Mouse (Mus musculus): ENCODE measurements around the gene Slc39a2. TPM values are rescaled to one million over a fixed set of nuclear protein-coding genes. Genes with fewer than 3 reads are reported as not detected.
"Not testable (repeated sequence)": the region's sequence is repeated elsewhere in the genome, so short reads cannot be mapped to it uniquely, and the experiment has no call there.

The Slc39a2 gene
- 2.0 and 2.1 TPM in 2 replicates for polyA plus RNA-seq (2015; fragmentation: Nextera tagmentation; extraction: Ambion mirVana)

GRCm38 (mm10) chr14:51892191-51892939, at the start of gene Slc39a2:
Slc39a2 (plus strand) TSS chr14:51892889.
- WGBS, result 93% methylated on average over 9 of the region's 9 CpGs
- Histone ChIP-seq H3K4me1 (replicated peaks) (no peaks in the 10 kb centered on the region), H3K9me3 (no peaks in the 10 kb centered on the region), H3K4me2 (no peak within 1 kb of the TSS), H3K36me3 (peaks cover 50% of the 10 kb centered on the region), H3K4me3 (no peak within 1 kb of the TSS), H3K9ac (no peak within 1 kb of the TSS), H3K27me3 (no peaks in the 10 kb centered on the region), H3K27ac (replicated peaks) (no peak within 1 kb of the TSS)
- no peak for ATAC-seq (ENCODE audit: low FRiP score, low read depth)

- H3K4me3 ChIP-seq, result no peak overlapping the region
- no peaks in the 10 kb centered on the region for H3K36me3 ChIP-seq
- no peak for ATAC-seq (ENCODE audit: low FRiP score, low read depth)
- no peaks in the 10 kb centered on the region for H3K4me1 ChIP-seq (replicated peaks)
- H3K4me2 ChIP-seq, result no peak overlapping the region
- H3K27ac ChIP-seq (replicated peaks), result no peak overlapping the region
- H3K27me3 ChIP-seq, result no peaks in the 10 kb centered on the region
- H3K9me3 ChIP-seq, result no peaks in the 10 kb centered on the region
- no peak overlapping the region for H3K9ac ChIP-seq
Observed at GRCm38 (mm10) chr14:51843882-51844281, 48.8 kb upstream of the Slc39a2 start.

GRCm38 (mm10) chr14:51846566-51846965, 46.1 kb upstream of the Slc39a2 start:
- Histone ChIP-seq H3K27me3 (no peaks in the 10 kb centered on the region), H3K9me3 (no peaks in the 10 kb centered on the region), H3K36me3 (no peaks in the 10 kb centered on the region), H3K4me3 (no peak overlapping the region), H3K27ac (replicated peaks) (no peak overlapping the region), H3K4me1 (replicated peaks) (no peaks in the 10 kb centered on the region), H3K4me2 (no peak overlapping the region), H3K9ac (no peak overlapping the region)
- WGBS, result 69% methylated on average over 3 of the region's 3 CpGs
- no peak for ATAC-seq (ENCODE audit: low FRiP score, low read depth)

GRCm38 (mm10) chr14:51851006-51851405, 41.7 kb upstream of the Slc39a2 start:
- not testable (repeated sequence) for H3K9me3 ChIP-seq; H3K27ac ChIP-seq (replicated peaks); H3K9ac ChIP-seq; H3K4me1 ChIP-seq (replicated peaks); ATAC-seq (ENCODE audit: low FRiP score, low read depth); H3K36me3 ChIP-seq; H3K4me2 ChIP-seq; H3K4me3 ChIP-seq; H3K27me3 ChIP-seq
- 52% methylated on average over 3 of the region's 3 CpGs for WGBS

- Histone ChIP-seq H3K27me3 (no peaks in the 10 kb centered on the region), H3K4me2 (no peak within 1 kb of the TSS), H3K4me1 (replicated peaks) (no peaks in the 10 kb centered on the region), H3K4me3 (no peak within 1 kb of the TSS), H3K9ac (no peak within 1 kb of the TSS), H3K9me3 (no peaks in the 10 kb centered on the region), H3K36me3 (no peaks in the 10 kb centered on the region), H3K27ac (replicated peaks) (no peak within 1 kb of the TSS)
- ATAC-seq (ENCODE audit: low FRiP score, low read depth), result no peak
Observed at GRCm38 (mm10) chr14:51853399-51853798, 39.3 kb upstream of the Slc39a2 start, which contains the start of gene Ear6. Ear6 (plus strand) TSS chr14:51853699.

GRCm38 (mm10) chr14:51855280-51855679, 37.4 kb upstream of the Slc39a2 start:
- H3K27me3 ChIP-seq; H3K9ac ChIP-seq; H3K4me2 ChIP-seq; H3K4me3 ChIP-seq; H3K36me3 ChIP-seq; ATAC-seq (ENCODE audit: low FRiP score, low read depth); H3K27ac ChIP-seq (replicated peaks); H3K9me3 ChIP-seq; H3K4me1 ChIP-seq (replicated peaks): not testable (repeated sequence)
- 81% methylated on average over 7 of the region's 7 CpGs for WGBS

- H3K27ac ChIP-seq (replicated peaks); H3K9me3 ChIP-seq; H3K9ac ChIP-seq; H3K36me3 ChIP-seq; ATAC-seq (ENCODE audit: low FRiP score, low read depth); H3K4me1 ChIP-seq (replicated peaks); H3K4me3 ChIP-seq; H3K27me3 ChIP-seq; H3K4me2 ChIP-seq: not testable (repeated sequence)
- 15% methylated on average over 1 of the region's 1 CpGs for WGBS
Observed at GRCm38 (mm10) chr14:51863603-51864002, 29.1 kb upstream of the Slc39a2 start.

GRCm38 (mm10) chr14:51870756-51871155, 21.9 kb upstream of the Slc39a2 start:
- no peaks in the 10 kb centered on the region for H3K4me1 ChIP-seq (replicated peaks)
- no peak overlapping the region for H3K27ac ChIP-seq (replicated peaks)
- 85% methylated on average over 2 of the region's 2 CpGs for WGBS
- H3K4me2 ChIP-seq, result no peak overlapping the region
- no peaks in the 10 kb centered on the region for H3K36me3 ChIP-seq
- H3K9me3 ChIP-seq, result no peaks in the 10 kb centered on the region
- H3K27me3 ChIP-seq, result no peaks in the 10 kb centered on the region
- ATAC-seq (ENCODE audit: low FRiP score, low read depth), result no peak
- H3K4me3 ChIP-seq, result no peak overlapping the region
- H3K9ac ChIP-seq, result no peak overlapping the region

GRCm38 (mm10) chr14:51871741-51872140, 20.9 kb upstream of the Slc39a2 start:
- no peak overlapping the region for H3K9ac ChIP-seq
- no peaks in the 10 kb centered on the region for H3K27me3 ChIP-seq
- no peaks in the 10 kb centered on the region for H3K36me3 ChIP-seq
- H3K27ac ChIP-seq (replicated peaks), result no peak overlapping the region
- H3K4me1 ChIP-seq (replicated peaks), result no peaks in the 10 kb centered on the region
- ATAC-seq (ENCODE audit: low FRiP score, low read depth), result no peak
- H3K9me3 ChIP-seq, result no peaks in the 10 kb centered on the region
- 78% methylated on average over 9 of the region's 9 CpGs for WGBS
- no peak overlapping the region for H3K4me2 ChIP-seq
- H3K4me3 ChIP-seq, result no peak overlapping the region

GRCm38 (mm10) chr14:51877517-51877916, 15.2 kb upstream of the Slc39a2 start:
- H3K9me3 ChIP-seq, result no peaks in the 10 kb centered on the region
- no peaks in the 10 kb centered on the region for H3K27me3 ChIP-seq
- WGBS, result 87% methylated on average over 3 of the region's 3 CpGs
- H3K4me3 ChIP-seq, result no peak overlapping the region
- no peaks in the 10 kb centered on the region for H3K36me3 ChIP-seq
- no peak for ATAC-seq (ENCODE audit: low FRiP score, low read depth)
- H3K27ac ChIP-seq (replicated peaks), result no peak overlapping the region
- H3K4me1 ChIP-seq (replicated peaks), result no peaks in the 10 kb centered on the region
- H3K4me2 ChIP-seq, result no peak overlapping the region
- no peak overlapping the region for H3K9ac ChIP-seq

- Histone ChIP-seq H3K9ac (no peak overlapping the region), H3K27ac (replicated peaks) (peak overlapping the region; percentile 78), H3K4me2 (peak overlapping the region; percentile 61), H3K4me3 (peak overlapping the region; percentile 69), H3K9me3 (no peaks in the 10 kb centered on the region), H3K4me1 (replicated peaks) (peaks cover 18% of the 10 kb centered on the region), H3K27me3 (no peaks in the 10 kb centered on the region), H3K36me3 (peaks cover 19% of the 10 kb centered on the region)
- ATAC-seq (ENCODE audit: low FRiP score, low read depth), result peak; percentile 23
- WGBS, result 2% methylated on average over 4 of the region's 4 CpGs
Observed at GRCm38 (mm10) chr14:51883527-51884030, 9.1 kb upstream of the Slc39a2 start.

- Histone ChIP-seq H3K36me3 (peaks cover 24% of the 10 kb centered on the region), H3K4me2 (peak overlapping the region; percentile 61), H3K4me1 (replicated peaks) (peaks cover 18% of the 10 kb centered on the region), H3K9me3 (no peaks in the 10 kb centered on the region), H3K9ac (peak overlapping the region; percentile 21; the same call in 1 of the 2 replicates), H3K4me3 (peak overlapping the region; percentile 69), H3K27ac (replicated peaks) (peak overlapping the region; percentile 78), H3K27me3 (no peaks in the 10 kb centered on the region)
- 2% methylated on average over 14 of the region's 14 CpGs for WGBS
- ATAC-seq (ENCODE audit: low FRiP score, low read depth), result peak; percentile 13; the same call in 1 of the 2 replicates
Observed at GRCm38 (mm10) chr14:51884031-51884544, 8.6 kb upstream of the Slc39a2 start.

All from hindbrain, embryonic 15.5 days (tissue).